Mouse (Mus musculus): ENCODE measurements around the gene Plcl1.

DNA sequence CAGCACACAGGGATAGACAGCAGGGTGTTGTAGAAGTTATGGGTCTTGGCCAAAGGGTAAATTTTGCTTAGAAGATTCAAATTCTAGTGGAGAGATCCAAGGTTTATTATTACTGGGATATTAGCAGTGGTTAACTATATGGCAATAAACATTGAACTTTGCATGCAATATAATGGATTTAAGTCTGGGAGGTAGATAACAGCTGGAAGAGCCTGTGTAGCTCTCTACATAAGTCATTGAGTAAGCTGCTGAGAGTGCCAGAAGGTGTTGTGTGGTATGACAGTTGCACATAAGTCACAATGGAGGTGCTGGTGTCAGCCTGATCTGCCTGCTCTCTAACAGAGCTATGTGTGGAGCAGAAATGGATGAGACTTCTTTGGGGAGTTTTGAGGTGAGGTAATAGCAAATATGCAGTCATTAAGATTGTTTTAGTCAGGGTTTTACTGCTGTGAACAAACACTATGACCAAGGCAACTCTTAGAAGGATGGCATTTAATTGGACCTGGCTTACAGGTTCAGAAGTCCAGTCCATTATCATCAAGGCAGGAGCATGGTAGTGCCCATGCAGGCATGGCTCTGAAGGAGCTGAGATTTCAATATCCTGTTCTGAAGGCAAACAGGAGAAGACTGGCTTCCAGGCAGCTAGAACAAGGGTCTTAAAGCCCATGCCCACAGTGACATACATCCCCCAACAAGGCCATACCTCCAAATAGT is 364.5 kb downstream of the Plcl1 start:
- no peak for TF ChIP-seq CTCF (IDR thresholded peaks at IDR 0.05; ENCODE audit: low read depth)
- TF ChIP-seq EP300 (IDR thresholded peaks at IDR 0.05; ENCODE audit: low read depth): no peak

All from liver, postnatal 0 days (tissue).